Mouse (Mus musculus): ENCODE results near the gene Pi4kb. TPM values are rescaled to one million over a fixed set of nuclear protein-coding genes. Genes with fewer than 3 reads are reported as not detected.
A peak's percentile ranks its signal among the peaks of the same experiment; 100 is the strongest.
"Not testable (repeated sequence)": the region's sequence is repeated elsewhere in the genome, so short reads cannot be mapped to it uniquely, and the experiment has no call there.

Pi4kb gene
- polyA plus RNA-seq, 1 experiment from 2014 or later = 10.0 TPM

DNA sequence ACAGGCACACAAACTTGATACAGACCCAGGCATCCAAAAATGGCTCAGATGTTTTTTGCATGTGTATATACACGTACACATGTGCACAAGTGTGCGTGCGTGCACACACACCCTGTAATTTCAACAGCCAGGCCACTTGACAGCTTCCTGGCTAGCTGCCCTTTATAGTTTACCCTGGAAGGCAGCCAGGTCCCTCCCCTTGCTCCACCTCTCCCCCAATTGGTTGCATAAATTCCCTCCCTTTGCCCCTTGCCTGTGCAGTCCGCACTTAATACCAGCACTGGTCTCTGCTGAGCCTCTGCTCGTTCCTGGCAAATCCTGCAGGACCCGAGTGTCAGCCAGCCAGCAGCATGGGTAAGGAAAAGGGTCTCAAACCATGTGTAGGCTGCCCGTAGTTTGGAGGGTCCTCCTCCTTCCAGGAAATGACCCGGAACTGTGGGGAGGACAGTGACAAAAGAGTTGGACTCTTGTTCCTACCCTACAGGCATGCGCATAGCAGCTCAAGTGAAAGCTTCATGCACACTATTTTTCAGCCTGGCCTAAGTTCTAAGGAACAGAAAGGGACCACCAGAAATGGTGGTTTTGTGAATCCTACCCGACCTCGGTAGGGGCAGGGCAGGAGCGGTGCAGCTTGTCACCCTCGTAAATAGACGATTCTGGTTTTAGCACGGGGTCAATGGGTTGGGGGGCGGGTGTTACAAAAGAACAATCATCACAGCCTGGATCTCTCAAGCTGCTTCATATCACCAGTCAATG lies 41.5 kb upstream of the Pi4kb start, which contains the start of gene Selenbp1:
TSS of gene Selenbp1 (plus strand) at position 248 of the 756 bp plus-strand sequence.
- Histone ChIP-seq H3K4me2 (replicated peaks; ENCODE audit: low read depth) (peak within 1 kb of the TSS; percentile 54), H3K9ac (ENCODE audit: low read length) (peak within 1 kb of the TSS; percentile 41; the same call in 1 of the 2 replicates), H3K36me3 (ENCODE audit: control insufficient read depth, insufficient read depth, low read length) (no peaks in the 10 kb centered on the region), H3K27ac (replicated peaks) (peak within 1 kb of the TSS; percentile 91), H3K4me1 (replicated peaks; ENCODE audit: control insufficient read depth, insufficient read depth) (0 out of 2 replicates have a peak, but pooled peaks cover 3% of the 10 kb centered on the region), H3K27me3 (ENCODE audit: control insufficient read depth, insufficient read depth, low read length) (no peaks in the 10 kb centered on the region), H3K4me3 (ENCODE audit: low read depth, low read length) (peak within 1 kb of the TSS; percentile 36), H3K9me3 (ENCODE audit: control insufficient read depth, low read length) (no peaks in the 10 kb centered on the region)
- TF ChIP-seq CTCF (IDR thresholded peaks at IDR 0.05; ENCODE audit: low read depth) (no peak), EP300 (optimal IDR thresholded peaks at IDR 0.05) (no peak)
- WGBS = 2% methylated on average over 16 of the region's 16 CpGs
- peak; percentile 95 for DNase-seq (ENCODE audit: low spot score)
- peak; percentile 91 for ATAC-seq (ENCODE audit: low FRiP score, low TSS enrichment)

- no CpG with 5 or more reads among the region's 2 CpGs for WGBS
- not testable (repeated sequence) for H3K36me3 ChIP-seq (ENCODE audit: control insufficient read depth, insufficient read depth, low read length); DNase-seq (ENCODE audit: low spot score); H3K27me3 ChIP-seq (ENCODE audit: control insufficient read depth, insufficient read depth, low read length); ATAC-seq (ENCODE audit: low FRiP score, low TSS enrichment); H3K9ac ChIP-seq (ENCODE audit: low read length); H3K9me3 ChIP-seq (ENCODE audit: control insufficient read depth, low read length); H3K4me1 ChIP-seq (replicated peaks; ENCODE audit: control insufficient read depth, insufficient read depth)
- Histone ChIP-seq H3K4me3 (ENCODE audit: low read depth, low read length) (peak overlapping the region; percentile 36), H3K4me2 (replicated peaks; ENCODE audit: low read depth) (peak overlapping the region; percentile 54), H3K27ac (replicated peaks) (peak overlapping the region; percentile 91)
Observed at GRCm38 (mm10) chr3:94933604-94934003, 40.9 kb upstream of the Pi4kb start.

- H3K36me3 ChIP-seq (ENCODE audit: control insufficient read depth, insufficient read depth, low read length); H3K9me3 ChIP-seq (ENCODE audit: control insufficient read depth, low read length); H3K27ac ChIP-seq (replicated peaks); H3K27me3 ChIP-seq (ENCODE audit: control insufficient read depth, insufficient read depth, low read length); H3K4me1 ChIP-seq (replicated peaks; ENCODE audit: control insufficient read depth, insufficient read depth); ATAC-seq (ENCODE audit: low FRiP score, low TSS enrichment); H3K4me3 ChIP-seq (ENCODE audit: low read depth, low read length); H3K9ac ChIP-seq (ENCODE audit: low read length); DNase-seq (ENCODE audit: low spot score); H3K4me2 ChIP-seq (replicated peaks; ENCODE audit: low read depth): not testable (repeated sequence)
- WGBS = 97% methylated on average over 3 of the region's 3 CpGs
Observed at GRCm38 (mm10) chr3:94934564-94934963, 40.0 kb upstream of the Pi4kb start.

GRCm38 (mm10) chr3:94935332-94935731 lies 39.2 kb upstream of the Pi4kb start:
- not testable (repeated sequence) for H3K27ac ChIP-seq (replicated peaks); H3K9me3 ChIP-seq (ENCODE audit: control insufficient read depth, low read length); H3K4me2 ChIP-seq (replicated peaks; ENCODE audit: low read depth); H3K4me3 ChIP-seq (ENCODE audit: low read depth, low read length); H3K9ac ChIP-seq (ENCODE audit: low read length); H3K4me1 ChIP-seq (replicated peaks; ENCODE audit: control insufficient read depth, insufficient read depth); H3K27me3 ChIP-seq (ENCODE audit: control insufficient read depth, insufficient read depth, low read length); H3K36me3 ChIP-seq (ENCODE audit: control insufficient read depth, insufficient read depth, low read length); ATAC-seq (ENCODE audit: low FRiP score, low TSS enrichment)
- peak; percentile 39 for DNase-seq (ENCODE audit: low spot score)
- WGBS = 64% methylated on average over 3 of the region's 3 CpGs

GRCm38 (mm10) chr3:94936147-94936546 lies 38.4 kb upstream of the Pi4kb start:
- H3K27ac ChIP-seq (replicated peaks); H3K9me3 ChIP-seq (ENCODE audit: control insufficient read depth, low read length); DNase-seq (ENCODE audit: low spot score); H3K4me1 ChIP-seq (replicated peaks; ENCODE audit: control insufficient read depth, insufficient read depth); H3K27me3 ChIP-seq (ENCODE audit: control insufficient read depth, insufficient read depth, low read length); H3K9ac ChIP-seq (ENCODE audit: low read length); H3K4me2 ChIP-seq (replicated peaks; ENCODE audit: low read depth); H3K4me3 ChIP-seq (ENCODE audit: low read depth, low read length); H3K36me3 ChIP-seq (ENCODE audit: control insufficient read depth, insufficient read depth, low read length); ATAC-seq (ENCODE audit: low FRiP score, low TSS enrichment): not testable (repeated sequence)
- 90% methylated on average over 5 of the region's 5 CpGs for WGBS

- ATAC-seq (ENCODE audit: low FRiP score, low TSS enrichment); H3K4me1 ChIP-seq (replicated peaks; ENCODE audit: control insufficient read depth, insufficient read depth); H3K27ac ChIP-seq (replicated peaks); H3K4me2 ChIP-seq (replicated peaks; ENCODE audit: low read depth); H3K36me3 ChIP-seq (ENCODE audit: control insufficient read depth, insufficient read depth, low read length); H3K9me3 ChIP-seq (ENCODE audit: control insufficient read depth, low read length); DNase-seq (ENCODE audit: low spot score); H3K9ac ChIP-seq (ENCODE audit: low read length); H3K27me3 ChIP-seq (ENCODE audit: control insufficient read depth, insufficient read depth, low read length); H3K4me3 ChIP-seq (ENCODE audit: low read depth, low read length): not testable (repeated sequence)
- 92% methylated on average over 6 of the region's 7 CpGs for WGBS
Observed at GRCm38 (mm10) chr3:94937194-94937593, 37.3 kb upstream of the Pi4kb start.

- not testable (repeated sequence) for H3K36me3 ChIP-seq (ENCODE audit: control insufficient read depth, insufficient read depth, low read length); H3K4me2 ChIP-seq (replicated peaks; ENCODE audit: low read depth); H3K4me1 ChIP-seq (replicated peaks; ENCODE audit: control insufficient read depth, insufficient read depth); H3K27me3 ChIP-seq (ENCODE audit: control insufficient read depth, insufficient read depth, low read length); H3K9me3 ChIP-seq (ENCODE audit: control insufficient read depth, low read length); H3K27ac ChIP-seq (replicated peaks); H3K9ac ChIP-seq (ENCODE audit: low read length); DNase-seq (ENCODE audit: low spot score); ATAC-seq (ENCODE audit: low FRiP score, low TSS enrichment); H3K4me3 ChIP-seq (ENCODE audit: low read depth, low read length)
- WGBS = 54% methylated on average over 9 of the region's 9 CpGs
Observed at GRCm38 (mm10) chr3:94940033-94940432, 34.5 kb upstream of the Pi4kb start.

DNA sequence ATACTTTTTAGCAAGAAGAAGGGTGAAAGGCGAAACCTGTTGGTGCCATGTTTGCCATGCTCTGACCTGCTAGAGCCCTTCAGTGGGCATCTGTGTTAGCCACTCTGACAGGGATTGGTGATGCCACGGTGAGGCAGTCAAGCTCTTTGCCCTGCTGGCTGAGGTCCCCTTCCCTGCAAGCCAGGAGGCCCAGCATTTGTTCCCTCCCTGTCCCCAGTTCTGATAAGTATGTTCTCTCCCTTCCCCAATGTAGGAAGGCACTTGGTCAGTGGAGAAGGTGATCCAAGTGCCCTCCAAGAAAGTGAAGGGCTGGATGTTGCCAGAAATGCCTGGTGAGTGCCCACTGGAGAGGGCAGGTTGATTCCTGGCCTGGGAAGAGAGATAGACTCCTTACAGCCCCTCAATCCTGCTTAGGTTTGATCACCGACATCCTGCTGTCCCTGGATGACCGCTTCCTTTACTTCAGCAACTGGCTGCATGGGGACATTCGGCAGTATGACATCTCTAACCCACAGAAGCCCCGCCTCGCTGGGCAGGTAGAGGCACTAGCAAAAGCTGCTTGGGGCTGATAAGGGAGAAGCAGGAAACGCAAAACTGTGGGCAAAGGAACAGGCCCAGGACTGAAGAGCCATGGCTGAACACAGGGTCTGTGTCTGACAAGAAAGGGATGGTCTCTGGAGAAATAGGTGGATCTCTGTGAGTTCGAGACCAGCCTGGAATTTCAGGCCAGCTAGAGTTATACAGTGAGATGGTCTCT lies 32.1 kb upstream of the Pi4kb start:
- not testable (repeated sequence) for DNase-seq (ENCODE audit: low spot score); ATAC-seq (ENCODE audit: low FRiP score, low TSS enrichment); H3K9me3 ChIP-seq (ENCODE audit: control insufficient read depth, low read length); H3K27me3 ChIP-seq (ENCODE audit: control insufficient read depth, insufficient read depth, low read length); H3K36me3 ChIP-seq (ENCODE audit: control insufficient read depth, insufficient read depth, low read length); H3K9ac ChIP-seq (ENCODE audit: low read length); H3K4me2 ChIP-seq (replicated peaks; ENCODE audit: low read depth); H3K27ac ChIP-seq (replicated peaks); H3K4me3 ChIP-seq (ENCODE audit: low read depth, low read length); H3K4me1 ChIP-seq (replicated peaks; ENCODE audit: control insufficient read depth, insufficient read depth)
- WGBS = 72% methylated on average over 7 of the region's 9 CpGs
